Mouse (Mus musculus) hindlimb bud, embryonic 11.5 days (tissue): ENCODE measurements around the gene Mphosph9.
"Not testable (repeated sequence)": the region's sequence is repeated elsewhere in the genome, so short reads cannot be mapped to it uniquely, and the experiment has no call there.

Source experiments
- DNase-seq: peaks from one replicate; pipeline ENCODE4 v3.0.0-alpha.2; 2012; ENCODE audit warnings: low read depth, low spot score; ENCODE audit errors: extremely low spot score

Mphosph9 gene

DNA sequence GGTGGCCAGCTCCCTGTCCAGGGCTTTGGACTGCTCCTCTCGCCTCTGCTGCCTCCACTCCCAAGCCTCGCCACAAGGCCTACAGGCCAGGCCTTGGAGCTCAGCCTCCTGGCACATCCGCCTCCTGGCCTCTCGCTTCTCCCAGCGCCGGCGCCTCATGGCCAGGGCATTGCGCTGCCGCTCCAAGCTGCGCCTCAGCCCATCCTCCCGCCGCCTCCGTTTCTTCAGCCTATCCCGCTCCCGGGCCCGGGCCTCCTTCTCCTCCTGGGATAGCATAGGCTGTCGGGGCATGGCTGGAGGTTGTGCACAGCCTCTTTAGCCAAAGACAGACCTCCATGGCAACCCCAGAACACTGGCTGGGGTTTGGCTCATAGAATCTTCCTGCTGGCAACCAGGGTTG, 21.4 kb upstream of the Mphosph9 start:
- no peak for DNase-seq

DNA sequence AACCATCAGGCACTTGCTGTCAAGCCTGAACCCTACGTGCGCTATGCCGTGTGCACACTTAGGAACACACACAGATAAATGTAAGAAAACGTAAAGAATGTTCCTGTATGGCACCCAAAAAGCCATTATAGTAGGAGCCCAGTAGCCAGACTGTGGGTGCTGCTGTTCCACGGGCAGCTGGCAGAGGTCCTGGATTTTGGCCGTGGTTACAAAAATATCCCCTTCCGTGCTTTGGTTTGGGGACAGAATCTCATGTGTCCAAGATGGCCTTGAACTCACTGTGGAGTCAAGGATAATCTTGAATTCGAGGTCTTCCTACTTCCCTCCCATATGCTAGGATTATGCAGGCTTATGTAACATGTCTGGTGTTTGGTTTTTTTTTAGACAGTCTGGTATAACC, 15.1 kb upstream of the Mphosph9 start:
- DNase-seq: no peak

DNA sequence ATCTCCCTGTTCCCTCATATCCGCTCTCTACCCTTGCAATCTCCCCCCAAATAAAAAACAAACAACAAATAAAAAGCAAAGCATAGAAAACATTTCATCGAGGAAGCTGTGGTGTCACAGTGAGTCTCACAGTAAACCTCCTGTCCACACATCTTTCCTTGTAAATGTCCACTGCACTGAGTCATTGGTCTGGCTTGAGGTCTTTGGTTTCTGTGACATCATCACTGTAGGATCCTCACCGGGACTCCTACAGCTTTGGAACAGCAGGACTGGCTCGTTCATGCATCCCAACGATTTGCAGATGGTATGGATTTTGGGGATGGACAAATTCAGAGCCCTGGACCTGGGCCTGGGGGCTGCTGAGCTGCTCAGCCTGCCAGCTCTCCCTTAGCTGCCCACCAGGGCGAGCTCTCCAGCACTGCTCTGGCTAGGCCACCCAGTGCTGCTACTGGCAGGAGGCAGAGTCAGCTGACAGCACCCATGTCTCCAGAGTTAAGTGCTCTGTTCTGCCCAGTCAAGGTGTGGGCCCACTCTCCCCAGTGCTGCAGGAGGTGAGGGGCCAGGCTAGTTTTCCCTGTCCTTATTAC, 14.1 kb upstream of the Mphosph9 start:
- DNase-seq: not testable (repeated sequence)

DNA sequence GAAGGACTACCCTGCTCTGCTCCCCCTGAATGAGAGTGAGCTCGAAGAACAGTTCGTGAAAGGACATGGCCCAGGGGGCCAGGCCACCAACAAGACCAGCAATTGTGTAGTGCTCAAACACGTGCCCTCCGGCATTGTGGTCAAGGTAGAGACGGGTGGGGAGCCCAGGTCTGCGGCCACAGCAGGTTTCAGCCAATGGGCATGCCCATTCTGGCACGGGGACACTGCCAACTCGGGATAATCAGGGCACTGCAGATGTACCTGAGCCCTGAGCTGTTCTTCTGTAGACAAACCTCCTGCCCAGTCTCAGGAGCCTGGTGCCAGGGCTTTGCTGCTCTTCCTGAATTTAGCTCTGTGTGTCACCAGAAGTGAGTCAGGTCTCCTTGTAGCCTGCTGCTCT, 11.0 kb upstream of the Mphosph9 start:
- DNase-seq: no peak

DNA sequence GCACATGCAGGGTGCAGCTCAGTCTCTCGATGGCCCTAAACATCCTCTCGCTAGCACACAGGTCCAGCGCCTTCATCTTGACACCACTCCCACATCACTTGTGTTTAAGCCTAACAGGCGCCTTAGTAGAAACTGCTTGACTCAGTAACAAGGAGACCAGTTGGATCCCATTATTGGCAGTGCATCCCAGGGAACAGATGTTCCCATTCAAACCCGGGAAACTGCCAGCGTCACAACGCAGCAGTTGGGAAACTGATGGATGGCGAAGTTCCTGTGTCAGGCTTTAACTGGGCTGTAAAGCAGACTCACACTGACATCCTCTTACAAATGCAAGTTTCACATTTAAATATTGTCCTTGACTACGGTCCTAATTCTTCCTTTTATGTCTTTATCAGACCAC, 10.1 kb upstream of the Mphosph9 start:
- DNase-seq: no peak

DNA sequence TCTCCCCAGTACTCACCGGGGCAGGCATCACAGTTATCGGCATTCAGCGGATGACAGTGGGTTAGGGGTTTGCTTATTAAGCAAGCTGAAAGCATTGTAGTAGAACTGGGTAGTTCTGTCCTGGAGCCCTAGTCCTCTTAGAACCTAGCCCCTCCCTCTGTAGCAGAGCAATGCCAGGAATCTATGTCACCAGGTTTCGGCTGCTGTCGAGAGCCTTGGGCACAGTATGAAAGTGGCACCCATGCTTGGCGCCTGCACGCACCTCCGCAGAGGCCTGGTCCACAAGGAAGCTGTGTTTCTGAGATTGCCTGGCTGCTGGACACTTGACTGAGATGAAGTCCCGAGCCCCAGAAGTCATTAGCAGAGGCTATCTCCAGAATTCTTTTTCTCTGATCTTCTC, 9.3 kb upstream of the Mphosph9 start:
- no peak for DNase-seq

DNA sequence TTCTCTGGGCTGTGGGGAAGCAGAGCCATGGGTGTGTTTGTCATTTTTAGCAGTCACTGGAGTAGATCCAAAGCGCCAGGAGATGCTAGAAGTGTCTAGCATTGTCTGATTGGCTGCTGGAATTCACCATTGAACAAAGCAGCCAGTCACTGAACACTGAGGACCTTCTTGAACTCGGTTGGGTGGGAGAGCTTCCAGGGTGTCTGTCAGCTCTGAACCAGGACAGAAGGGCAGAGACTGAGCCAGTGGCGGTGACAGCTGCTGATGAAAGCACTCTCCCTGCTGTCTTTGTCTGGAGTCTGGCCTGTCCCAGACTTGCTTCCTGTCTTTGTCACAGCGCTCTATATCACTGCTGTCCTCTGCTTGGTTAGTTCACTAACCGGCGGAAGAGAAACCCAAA, 6.6 kb upstream of the Mphosph9 start:
- no peak for DNase-seq

DNA sequence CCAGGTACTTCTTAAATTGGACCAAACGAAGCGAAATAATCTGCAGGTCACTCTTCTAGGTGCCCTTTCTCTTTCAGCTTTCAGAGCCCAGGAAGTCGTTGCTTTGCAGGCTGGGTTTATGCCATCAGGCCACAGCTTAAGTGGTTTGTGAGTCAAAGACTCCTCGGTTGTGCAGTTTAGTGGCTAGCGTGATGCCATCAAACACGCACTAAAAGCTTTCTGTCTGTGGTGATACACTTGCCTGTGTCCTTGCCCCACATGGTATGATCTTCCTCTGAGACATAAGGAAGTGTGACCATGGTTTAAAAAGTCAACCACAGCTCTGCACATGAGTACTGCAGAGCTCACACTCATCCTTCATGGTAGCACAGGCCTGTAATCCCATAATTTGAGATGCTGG, 2.3 kb upstream of the Mphosph9 start:
- DNase-seq: no peak

DNA sequence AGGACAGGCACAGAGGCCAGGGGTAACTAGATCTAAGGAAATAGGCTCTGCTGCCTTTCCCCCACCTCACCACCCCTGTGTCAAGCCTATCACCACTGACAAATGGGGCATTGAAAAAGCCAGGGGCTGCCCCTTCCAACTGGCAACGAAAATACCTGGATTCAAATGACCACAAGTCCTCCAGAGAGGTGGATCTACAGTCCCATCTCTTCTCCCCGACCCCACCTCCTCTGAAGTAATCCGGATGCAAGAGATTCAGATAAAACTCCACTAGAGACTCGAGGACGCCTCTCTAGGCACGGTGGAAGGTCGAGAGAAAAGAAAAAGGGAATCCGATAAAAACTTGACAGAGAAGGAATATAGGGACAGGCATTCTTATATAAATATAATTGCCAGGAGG, 943 bp downstream of the Mphosph9 start:
- DNase-seq: no peak

DNA sequence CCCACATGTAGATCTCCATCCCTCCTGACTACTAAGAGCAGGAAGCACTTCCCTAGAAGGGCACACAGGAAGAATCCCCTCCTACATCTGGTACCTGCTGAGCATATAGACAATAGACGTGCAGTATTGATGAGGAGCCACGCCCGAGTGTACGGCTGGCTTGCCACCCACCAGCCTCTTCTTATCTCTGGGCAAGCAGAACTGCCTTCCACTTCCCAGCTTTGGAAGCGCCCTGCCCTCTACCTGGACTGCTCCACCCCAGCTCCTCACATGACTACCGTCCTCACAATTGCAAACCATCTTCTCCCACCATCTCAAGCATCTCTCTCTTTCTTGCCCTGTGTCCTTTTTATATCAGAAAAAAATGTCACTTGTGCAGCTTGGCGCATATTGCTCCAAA, 10.1 kb downstream of the Mphosph9 start:
- DNase-seq: no peak

DNA sequence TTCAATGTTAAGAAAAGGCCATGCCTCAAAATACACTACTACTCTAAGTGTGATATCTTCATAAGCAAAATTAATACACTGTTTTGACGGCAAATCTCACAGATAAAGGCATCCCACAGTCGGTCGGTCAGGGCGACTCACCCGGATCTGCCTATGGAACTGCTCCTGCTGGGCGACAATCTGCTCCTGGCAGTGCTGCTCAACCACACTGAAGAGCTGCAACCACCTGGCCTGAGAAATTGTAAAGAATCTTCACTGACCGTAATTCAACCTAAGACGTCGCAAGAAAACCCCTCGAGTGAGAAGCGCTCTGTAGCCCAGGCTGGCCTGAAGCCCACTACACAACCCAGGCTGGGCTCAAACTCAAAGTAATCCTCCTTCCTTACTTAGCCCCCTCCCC, 11.8 kb downstream of the Mphosph9 start:
- no peak for DNase-seq

DNA sequence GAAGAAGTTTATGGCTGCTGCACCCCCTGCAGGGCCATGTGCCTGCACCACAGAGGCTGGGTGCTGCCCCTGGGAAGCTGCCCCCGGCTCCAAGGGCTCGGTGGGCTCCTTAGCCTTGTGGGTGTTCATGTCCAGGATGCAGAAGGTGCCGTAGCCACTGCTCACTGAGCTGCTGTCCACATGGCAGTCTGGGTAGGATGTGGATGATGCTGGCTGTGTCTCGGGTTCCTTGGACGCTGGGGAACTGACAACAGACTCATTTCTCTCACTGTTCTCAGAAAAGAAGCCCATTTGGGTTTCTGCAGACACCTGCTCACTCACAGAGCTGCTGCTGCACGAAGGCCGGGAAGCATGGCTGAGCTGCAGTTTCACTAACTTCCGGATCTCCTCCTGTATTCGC, 12.3 kb downstream of the Mphosph9 start:
- no peak for DNase-seq

DNA sequence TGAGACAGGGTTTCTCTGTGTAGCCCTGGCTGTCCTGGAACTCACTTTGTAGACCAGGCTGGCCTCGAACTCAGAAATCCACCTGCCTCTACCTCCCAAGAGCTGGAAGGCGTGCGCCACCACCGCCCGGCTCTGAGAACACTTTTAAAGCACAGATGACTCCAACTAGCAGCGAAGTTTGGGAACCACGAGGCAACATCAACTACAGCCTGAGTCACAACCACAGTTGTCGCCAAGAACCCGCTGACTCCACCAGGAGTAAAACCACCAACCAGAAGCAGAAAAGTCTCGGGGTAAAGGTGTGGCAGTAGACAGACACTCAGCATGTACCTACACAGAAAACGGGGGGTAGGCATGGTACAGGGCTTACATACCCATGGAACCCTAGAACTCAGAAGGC, 17.7 kb downstream of the Mphosph9 start:
- DNase-seq: no peak

DNA sequence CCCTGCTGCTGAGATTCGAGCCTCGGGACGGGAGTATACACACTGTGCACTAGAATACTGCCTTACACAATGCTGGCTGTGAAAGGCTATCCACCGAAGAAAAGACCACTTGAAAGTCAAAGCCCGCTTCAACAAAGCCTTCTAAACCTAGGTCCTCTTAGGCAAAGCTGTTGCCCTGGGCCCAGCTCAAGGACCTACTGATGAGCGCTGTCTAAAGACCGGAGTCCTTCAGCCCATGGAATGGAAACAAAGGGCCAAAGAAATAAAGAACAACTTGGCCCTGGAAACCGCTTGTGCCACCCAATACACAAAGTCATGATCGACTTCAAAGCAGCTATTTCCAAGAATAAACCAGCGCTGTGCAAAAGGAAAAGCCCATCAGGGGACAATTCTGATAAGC, 18.6 kb downstream of the Mphosph9 start:
- DNase-seq: no peak

DNA sequence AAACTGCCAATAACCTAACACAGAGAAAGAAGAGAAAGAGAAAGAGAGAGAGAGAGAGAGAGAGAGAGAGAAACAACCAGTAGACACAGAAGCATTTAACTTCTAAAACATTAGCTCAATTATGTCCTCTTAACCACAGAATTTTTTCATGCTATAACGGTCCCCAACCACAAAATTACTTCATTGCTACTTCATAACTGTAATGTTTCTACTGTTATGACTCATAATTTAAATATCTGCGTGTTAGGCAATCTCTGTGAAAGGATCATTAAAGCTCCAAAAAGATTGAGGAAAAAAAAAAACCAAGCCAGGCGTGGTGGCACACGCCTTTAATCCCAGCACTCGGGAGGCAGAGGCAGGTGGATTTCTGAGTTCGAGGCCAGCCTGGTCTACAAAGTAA, 24.9 kb downstream of the Mphosph9 start:
- DNase-seq: not testable (repeated sequence)

DNA sequence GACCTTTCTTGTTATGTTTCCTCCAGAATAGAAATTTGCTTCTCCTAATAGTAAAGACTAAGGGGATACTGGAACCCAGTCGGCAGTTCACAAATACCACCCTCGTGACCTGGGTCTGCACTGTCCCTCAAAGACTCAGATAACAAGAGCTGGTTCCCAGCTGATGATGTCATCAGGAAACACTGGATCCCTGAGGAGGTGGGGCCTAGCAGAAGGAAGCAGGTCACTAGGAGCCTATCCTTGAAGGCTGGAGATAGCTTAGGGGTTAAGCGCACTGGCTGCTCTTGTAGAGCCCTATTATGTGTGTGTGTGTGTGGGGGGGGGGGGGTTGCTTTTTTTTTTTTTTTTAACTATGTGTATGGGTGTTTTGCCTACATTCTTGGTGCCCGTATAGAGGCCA, 27.6 kb downstream of the Mphosph9 start:
- DNase-seq: no peak

DNA sequence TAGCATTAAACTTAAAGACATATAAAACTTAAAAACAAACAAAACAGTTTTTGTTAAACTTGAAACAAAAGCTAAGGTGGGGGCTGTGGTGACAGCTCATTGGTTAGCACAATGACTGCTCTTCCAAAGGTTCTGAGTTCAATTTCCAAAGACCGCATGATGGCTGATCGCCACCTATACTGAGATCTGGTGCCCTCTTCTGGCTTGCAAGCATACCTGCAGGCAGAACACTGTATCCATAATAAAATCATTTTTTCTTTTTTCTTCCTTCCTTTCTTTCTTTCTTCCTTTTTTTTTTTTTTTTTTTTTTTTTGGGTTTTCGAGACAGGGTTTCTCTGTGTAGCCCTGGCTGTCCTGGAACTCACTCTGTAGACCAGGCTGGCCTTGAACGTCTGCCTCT, 28.5 kb downstream of the Mphosph9 start:
- DNase-seq: not testable (repeated sequence)

DNA sequence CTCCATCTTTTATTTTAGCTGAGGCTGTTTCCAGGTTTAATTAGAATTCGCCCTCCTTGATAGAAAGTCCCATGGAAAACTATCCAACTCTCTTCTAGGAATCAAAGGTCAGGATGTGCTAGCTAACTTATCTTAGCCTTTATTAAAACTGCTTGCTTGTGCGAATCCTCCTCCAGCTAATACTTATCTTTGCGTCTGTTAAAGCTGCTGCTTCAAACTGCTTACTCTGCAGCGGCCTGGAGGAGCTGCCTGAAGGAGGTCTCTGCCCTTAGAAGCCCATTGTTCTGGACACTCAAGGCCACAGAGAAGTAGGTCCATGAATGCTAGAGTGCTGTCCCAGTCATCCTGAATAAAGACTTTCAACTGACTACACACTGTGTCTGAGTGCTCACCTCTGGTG, 31.3 kb downstream of the Mphosph9 start:
- no peak for DNase-seq

DNA sequence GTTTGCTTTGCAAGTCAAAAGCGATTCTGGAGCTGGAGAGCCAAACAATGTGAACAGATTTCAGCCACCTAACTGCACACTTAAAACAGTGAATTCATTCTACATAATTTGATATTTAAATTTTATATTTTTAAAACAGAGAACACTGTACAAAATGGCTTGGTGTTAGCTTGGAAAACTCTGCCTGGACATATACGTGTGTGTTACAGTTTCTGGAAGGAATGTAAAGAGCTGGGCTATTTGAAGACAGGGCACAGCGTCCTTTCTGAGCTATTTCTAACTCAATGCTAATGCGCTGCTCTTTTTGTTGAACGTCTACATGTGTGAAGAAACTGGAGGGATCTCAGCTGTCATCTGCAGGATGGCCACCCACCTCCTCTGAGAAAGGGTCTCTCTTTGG, 33.8 kb downstream of the Mphosph9 start:
- no peak for DNase-seq

DNA sequence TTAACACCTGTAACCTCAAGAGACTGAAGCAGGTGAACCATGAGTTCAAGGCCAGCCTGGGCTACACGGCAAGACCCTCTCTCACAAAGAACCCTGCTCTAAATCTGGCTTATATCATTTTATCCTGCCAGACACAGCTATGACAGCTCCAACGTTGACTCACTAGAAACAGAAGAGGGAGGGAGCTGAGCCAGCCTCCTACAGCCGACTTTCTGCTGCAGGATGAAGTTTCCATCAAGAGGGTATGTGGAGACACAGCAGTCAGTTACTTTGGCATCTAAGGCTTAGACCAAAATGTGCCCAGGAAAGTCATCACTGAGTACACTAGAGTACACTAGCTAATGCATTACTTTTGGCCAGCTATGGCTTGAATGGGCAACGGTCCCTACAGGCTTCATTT, 37.6 kb downstream of the Mphosph9 start:
- DNase-seq: no peak

DNA sequence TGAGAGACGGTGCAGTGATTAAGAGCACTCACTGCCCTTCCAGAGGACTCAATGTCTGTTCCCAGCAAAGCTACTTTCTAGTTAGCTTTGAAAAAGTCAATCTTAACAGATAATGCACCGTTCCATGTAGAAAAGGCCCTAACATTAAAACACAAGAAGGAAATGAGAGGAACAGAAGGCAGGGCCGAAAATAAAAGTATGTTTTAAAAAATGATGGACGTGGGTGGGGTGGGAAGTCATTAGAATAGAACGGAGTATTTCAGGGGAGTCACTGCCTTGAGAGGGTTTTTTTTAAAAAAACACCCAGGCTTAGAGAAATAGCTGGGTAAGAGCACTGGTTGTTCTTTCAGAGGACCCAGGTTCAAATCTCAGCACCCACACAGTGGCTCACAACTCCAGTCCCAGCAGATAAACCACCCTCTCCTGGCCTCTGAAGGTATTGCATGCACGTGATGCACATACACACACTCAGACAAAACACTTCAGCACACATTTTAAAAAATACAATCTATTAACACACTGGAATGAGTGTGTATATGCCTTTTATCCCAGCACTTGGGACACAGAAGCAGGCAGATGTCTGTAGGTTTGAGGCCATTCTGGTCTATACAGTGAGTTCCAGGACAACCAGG, 40.0 kb downstream of the Mphosph9 start:
- DNase-seq: no peak

DNA sequence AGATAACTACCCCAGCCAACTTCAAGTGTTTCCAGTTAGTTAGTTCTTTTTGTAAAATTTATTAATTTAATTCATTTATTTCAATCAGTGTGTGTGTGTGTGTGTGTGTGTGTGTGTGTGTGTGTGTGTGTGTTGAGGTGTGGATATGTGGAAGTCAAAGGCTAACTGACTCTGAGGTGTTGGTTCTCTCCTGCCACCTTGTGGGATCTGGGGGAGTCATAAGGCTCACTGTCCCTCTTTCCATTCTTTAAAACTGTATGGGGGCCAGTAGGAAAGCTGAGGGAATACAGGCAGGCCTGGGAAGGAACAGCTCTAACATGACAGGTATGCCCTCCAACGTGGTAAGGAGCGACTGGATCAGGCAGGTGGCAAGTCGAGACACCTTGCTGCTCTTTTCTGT, 43.4 kb downstream of the Mphosph9 start:
- no peak for DNase-seq

DNA sequence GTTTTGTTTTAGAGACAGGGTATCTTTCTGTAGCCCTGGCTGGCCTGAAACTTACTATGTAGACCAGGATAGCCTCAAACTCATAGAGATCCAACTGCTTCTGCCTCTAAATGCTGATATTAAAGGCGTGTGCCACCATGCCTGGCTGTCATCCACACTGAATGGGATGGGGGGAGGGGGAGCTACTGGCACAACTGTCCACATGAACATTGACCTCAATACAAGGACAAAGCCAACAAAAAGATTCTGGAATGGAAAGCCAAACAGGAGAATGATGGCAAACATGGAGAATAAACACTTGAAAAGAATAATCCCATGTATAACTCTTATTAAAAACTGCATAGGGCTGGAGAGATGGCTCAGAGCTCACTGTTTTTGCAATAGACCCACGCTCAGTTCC, 44.9 kb downstream of the Mphosph9 start:
- no peak for DNase-seq
